Mouse (Mus musculus) heart, embryonic 16.5 days (tissue): ENCODE data around the gene Dlg2. TPM values are rescaled to one million over a fixed set of nuclear protein-coding genes. Genes with fewer than 3 reads are reported as not detected.

Experiments used
- ATAC-seq: fragments of 200-750 bp; cut with Nextera tagmentation; replicated peaks from 2 replicates; pipeline ENCODE4 v1.8.0; 2017; ENCODE audit warnings: moderate number of reproducible peaks; ENCODE audit not compliant: insufficient read depth, low FRiP score; ENCODE audit errors: extremely low read depth
- H3K27ac ChIP-seq: fragments of 300-500 bp; sonication (generic); 2 replicates; pipeline ENCODE4 v1.5.1; 2014; ENCODE audit warnings: mild to moderate bottlenecking, low read length, control low read depth, moderate library complexity
- H3K27me3 ChIP-seq: fragments of 300-500 bp; sonication (generic); 2 replicates; pipeline ENCODE4 v1.6.1; 2014; ENCODE audit warnings: low read length, mixed read lengths; ENCODE audit not compliant: control insufficient read depth, insufficient read depth
- H3K36me3 ChIP-seq: fragments of 300-500 bp; sonication (generic); 2 replicates; pipeline ENCODE4 v1.6.1; 2014; ENCODE audit not compliant: control insufficient read depth, insufficient read depth
- H3K4me1 ChIP-seq: fragments of 300-500 bp; sonication (generic); 2 replicates; pipeline ENCODE4 v1.6.1; 2014; ENCODE audit warnings: low read length, mixed read lengths; ENCODE audit not compliant: control insufficient read depth, insufficient read depth
- H3K4me2 ChIP-seq: fragments of 300-500 bp; sonication (generic); 2 replicates; pipeline ENCODE4 v1.6.1; 2014; ENCODE audit warnings: low read depth, mild to moderate bottlenecking, control low read depth, low read length
- H3K4me3 ChIP-seq: fragments of 300-500 bp; sonication (generic); 2 replicates; pipeline ENCODE4 v1.5.1; 2014; ENCODE audit warnings: mild to moderate bottlenecking, control low read depth, low read length
- H3K9ac ChIP-seq: fragments of 300-500 bp; sonication (generic); 2 replicates; pipeline ENCODE4 v1.6.1; 2014; ENCODE audit warnings: low read length, control low read depth
- H3K9me3 ChIP-seq: fragments of 300-500 bp; sonication (generic); replicated peaks from 2 replicates; pipeline ENCODE4 v1.6.1; 2016; ENCODE audit warnings: low read length; ENCODE audit not compliant: control insufficient read depth
- WGBS: fragments of 180-500 bp; shearing (Covaris S2); extraction: QIAGEN DNeasy Blood & Tissue Kit; methylation state at CpG from one replicate; pipeline ENCODE4 v1.1.7; 2014; 5-methylcytosine and 5-hydroxymethylcytosine counted together
- polyA plus RNA-seq: library from polyadenylated mRNA; unstranded; fragments of >200 nt; fragmentation: Nextera tagmentation; extraction: Ambion mirVana; gene quantifications from 2 replicates; pipeline ENCODE4 v1.2.1, GENCODE M21; 2015

The Dlg2 gene
- polyA plus RNA-seq, 1 experiment from 2014 or later = 7.7 TPM

- Histone ChIP-seq H3K4me3 (no peak overlapping the region), H3K9ac (no peak overlapping the region), H3K9me3 (no peaks in the 10 kb centered on the region), H3K27ac (no peak overlapping the region), H3K4me2 (no peak overlapping the region), H3K27me3 (no peaks in the 10 kb centered on the region), H3K36me3 (no peaks in the 10 kb centered on the region), H3K4me1 (no peaks in the 10 kb centered on the region)
- no peak for ATAC-seq
- WGBS = 61% methylated on average over 5 of the region's 5 CpGs
Observed at GRCm38 (mm10) chr7:91591261-91592170, 1115.0 kb downstream of the Dlg2 start.

GRCm38 (mm10) chr7:91598549-91598948 is 1122.1 kb downstream of the Dlg2 start:
- Histone ChIP-seq H3K27ac (no peak overlapping the region), H3K27me3 (no peaks in the 10 kb centered on the region), H3K9me3 (no peaks in the 10 kb centered on the region), H3K4me3 (no peak overlapping the region), H3K4me2 (no peak overlapping the region), H3K4me1 (no peaks in the 10 kb centered on the region), H3K36me3 (no peaks in the 10 kb centered on the region), H3K9ac (no peak overlapping the region)
- no peak for ATAC-seq
- 50% methylated on average over 4 of the region's 4 CpGs for WGBS

GRCm38 (mm10) chr7:91601307-91601706 is 1124.8 kb downstream of the Dlg2 start:
- Histone ChIP-seq H3K27me3 (no peaks in the 10 kb centered on the region), H3K9ac (no peak overlapping the region), H3K4me3 (no peak overlapping the region), H3K4me1 (no peaks in the 10 kb centered on the region), H3K9me3 (no peaks in the 10 kb centered on the region), H3K27ac (no peak overlapping the region), H3K36me3 (no peaks in the 10 kb centered on the region), H3K4me2 (no peak overlapping the region)
- no peak for ATAC-seq

- no peaks in the 10 kb centered on the region for H3K27me3 ChIP-seq
- no peaks in the 10 kb centered on the region for H3K9me3 ChIP-seq
- no peaks in the 10 kb centered on the region for H3K36me3 ChIP-seq
- 56% methylated on average over 4 of the region's 4 CpGs for WGBS
- H3K4me1 ChIP-seq = no peaks in the 10 kb centered on the region
- H3K9ac ChIP-seq = no peak overlapping the region
- H3K4me2 ChIP-seq = no peak overlapping the region
- no peak for ATAC-seq
- no peak overlapping the region for H3K27ac ChIP-seq
- no peak overlapping the region for H3K4me3 ChIP-seq
Observed at GRCm38 (mm10) chr7:91603561-91603960, 1127.1 kb downstream of the Dlg2 start.

- Histone ChIP-seq H3K4me2 (no peak overlapping the region), H3K27ac (no peak overlapping the region), H3K9ac (no peak overlapping the region), H3K27me3 (no peaks in the 10 kb centered on the region), H3K36me3 (no peaks in the 10 kb centered on the region), H3K4me1 (no peaks in the 10 kb centered on the region), H3K4me3 (no peak overlapping the region), H3K9me3 (no peaks in the 10 kb centered on the region)
- WGBS = 58% methylated on average over 1 of the region's 1 CpGs
- no peak for ATAC-seq
Observed at GRCm38 (mm10) chr7:91653033-91653432, 1176.6 kb downstream of the Dlg2 start.

- Histone ChIP-seq H3K4me2 (no peak overlapping the region), H3K9me3 (no peaks in the 10 kb centered on the region), H3K9ac (no peak overlapping the region), H3K36me3 (no peaks in the 10 kb centered on the region), H3K4me1 (no peaks in the 10 kb centered on the region), H3K27me3 (no peaks in the 10 kb centered on the region), H3K4me3 (no peak overlapping the region), H3K27ac (no peak overlapping the region)
- WGBS = 59% methylated on average over 2 of the region's 2 CpGs
- ATAC-seq = no peak
Observed at GRCm38 (mm10) chr7:91659498-91659897, 1183.0 kb downstream of the Dlg2 start.

- no peaks in the 10 kb centered on the region for H3K27me3 ChIP-seq
- no peak overlapping the region for H3K4me3 ChIP-seq
- no peak overlapping the region for H3K27ac ChIP-seq
- ATAC-seq = no peak
- no peaks in the 10 kb centered on the region for H3K36me3 ChIP-seq
- H3K9ac ChIP-seq = no peak overlapping the region
- no peaks in the 10 kb centered on the region for H3K9me3 ChIP-seq
- H3K4me2 ChIP-seq = no peak overlapping the region
- 68% methylated on average over 13 of the region's 13 CpGs for WGBS
- no peaks in the 10 kb centered on the region for H3K4me1 ChIP-seq
Observed at GRCm38 (mm10) chr7:91672236-91673017, 1196.0 kb downstream of the Dlg2 start.

GRCm38 (mm10) chr7:91674401-91674800 is 1197.9 kb downstream of the Dlg2 start:
- Histone ChIP-seq H3K4me1 (no peaks in the 10 kb centered on the region), H3K4me3 (no peak overlapping the region), H3K27ac (no peak overlapping the region), H3K27me3 (no peaks in the 10 kb centered on the region), H3K4me2 (no peak overlapping the region), H3K36me3 (no peaks in the 10 kb centered on the region), H3K9ac (no peak overlapping the region), H3K9me3 (no peaks in the 10 kb centered on the region)
- ATAC-seq = no peak

GRCm38 (mm10) chr7:91677934-91678333 is 1201.5 kb downstream of the Dlg2 start:
- no peak overlapping the region for H3K27ac ChIP-seq
- no peaks in the 10 kb centered on the region for H3K36me3 ChIP-seq
- no peak overlapping the region for H3K4me2 ChIP-seq
- 54% methylated on average over 2 of the region's 2 CpGs for WGBS
- no peaks in the 10 kb centered on the region for H3K4me1 ChIP-seq
- no peak overlapping the region for H3K4me3 ChIP-seq
- no peaks in the 10 kb centered on the region for H3K27me3 ChIP-seq
- no peak overlapping the region for H3K9ac ChIP-seq
- no peak for ATAC-seq
- no peaks in the 10 kb centered on the region for H3K9me3 ChIP-seq
